Mouse (Mus musculus) stomach, embryonic 15.5 days (tissue): Measurements from ENCODE around the gene Itgb1. TPM values are rescaled to one million over a fixed set of nuclear protein-coding genes. Genes with fewer than 3 reads are reported as not detected.

ENCODE experiments used
- ATAC-seq: fragments of 200-750 bp; cut with Nextera tagmentation; 2 replicates; pipeline ENCODE4 v1.8.0; 2017; ENCODE audit warnings: low read depth, moderate number of reproducible peaks, moderate TSS enrichment; ENCODE audit not compliant: insufficient read depth, low FRiP score
- H3K27ac ChIP-seq: fragments of 300-500 bp; sonication (generic); 2 replicates; pipeline ENCODE4 v1.5.1; 2015; ENCODE audit warnings: mild to moderate bottlenecking, inconsistent platforms
- H3K27me3 ChIP-seq: fragments of 300-500 bp; sonication (generic); replicated peaks from 2 replicates; pipeline ENCODE4 v1.6.1; 2015; ENCODE audit warnings: inconsistent platforms
- H3K36me3 ChIP-seq: fragments of 300-500 bp; sonication (generic); 2 replicates; pipeline ENCODE4 v1.6.1; 2015; ENCODE audit warnings: inconsistent platforms
- H3K4me1 ChIP-seq: fragments of 300-500 bp; sonication (generic); 2 replicates; pipeline ENCODE4 v1.6.1; 2015; ENCODE audit warnings: inconsistent platforms
- H3K4me2 ChIP-seq: fragments of 300-500 bp; sonication (generic); 2 replicates; pipeline ENCODE4 v1.6.1; 2015; ENCODE audit warnings: mild to moderate bottlenecking, inconsistent platforms
- H3K4me3 ChIP-seq: fragments of 300-500 bp; sonication (generic); replicated peaks from 2 replicates; pipeline ENCODE4 v1.5.1; 2015; ENCODE audit warnings: inconsistent platforms
- H3K9ac ChIP-seq: fragments of 300-500 bp; sonication (generic); 2 replicates; pipeline ENCODE4 v1.6.1; 2015; ENCODE audit warnings: inconsistent platforms
- H3K9me3 ChIP-seq: fragments of 300-500 bp; sonication (generic); 2 replicates; pipeline ENCODE4 v1.6.1; 2016; ENCODE audit warnings: inconsistent platforms
- WGBS: fragments of 180-500 bp; shearing (Covaris S2); methylation state at CpG from one replicate; pipeline ENCODE4 v1.1.7; 2015; 5-methylcytosine and 5-hydroxymethylcytosine counted together
- polyA plus RNA-seq: library from polyadenylated mRNA; unstranded; fragments of >200 nt; fragmentation: Nextera tagmentation; extraction: Ambion mirVana; gene quantifications from 2 replicates; pipeline ENCODE4 v1.2.1, GENCODE M21; 2015

Itgb1 gene
- polyA plus RNA-seq, result 304 and 327 TPM in 2 replicates

DNA sequence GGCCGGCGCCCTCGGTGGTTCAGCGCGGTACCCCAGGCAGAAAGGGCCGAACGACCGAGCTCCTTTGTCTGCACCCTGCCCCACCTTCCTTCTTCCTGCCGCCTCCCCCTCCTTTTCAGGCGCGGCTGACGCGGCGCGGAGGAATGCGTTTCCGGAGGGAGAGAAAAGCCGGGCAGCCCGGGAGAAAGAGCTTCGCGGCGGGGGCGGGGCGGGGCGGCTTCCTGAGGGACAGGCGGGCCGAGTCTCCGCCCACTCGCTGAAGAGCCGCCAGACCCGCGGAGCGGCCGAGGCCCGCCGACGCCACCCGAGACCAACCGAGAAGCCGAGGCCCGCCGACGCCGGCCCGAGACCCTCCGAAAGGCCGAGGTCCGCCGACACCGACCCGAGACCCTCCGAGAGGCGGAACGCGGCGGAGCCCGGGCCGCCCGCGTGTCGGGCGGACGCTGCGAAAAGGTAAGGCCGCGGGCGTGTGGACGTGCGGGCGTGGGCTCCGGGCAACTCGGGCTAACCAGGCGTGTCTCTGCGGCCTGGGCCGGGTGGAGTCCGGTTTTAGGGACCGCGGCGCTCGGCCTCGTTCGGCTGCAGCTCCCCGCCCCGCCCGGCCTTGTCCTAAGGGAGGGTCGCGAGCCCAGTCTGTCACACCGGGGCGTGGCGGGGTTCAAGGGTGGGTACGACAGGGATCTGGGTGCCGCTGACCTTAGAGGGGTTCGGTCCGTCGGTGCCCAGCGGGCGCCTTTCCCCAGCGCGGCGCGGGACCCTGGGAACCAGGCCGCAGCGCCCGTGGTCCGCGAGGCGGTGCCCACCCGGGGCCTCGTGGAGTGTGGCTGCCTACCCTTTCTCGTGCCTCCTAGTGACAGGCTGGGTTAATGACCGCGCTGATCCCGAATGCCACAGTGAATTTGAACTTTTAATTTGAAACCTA is at the start of gene Itgb1:
Gene Itgb1 (plus strand): TSS at position 148 of the 922 bp plus-strand sequence.
- Histone ChIP-seq H3K27me3 (no peaks in the 10 kb centered on the region), H3K27ac (peak within 1 kb of the TSS; percentile 99), H3K4me1 (peaks cover 5% of the 10 kb centered on the region; the same call in 1 of the 2 replicates), H3K9ac (peak within 1 kb of the TSS; percentile 97), H3K9me3 (no peaks in the 10 kb centered on the region), H3K36me3 (no peaks in the 10 kb centered on the region), H3K4me3 (peak within 1 kb of the TSS; percentile 92), H3K4me2 (peak within 1 kb of the TSS; percentile 67)
- peak; percentile 92 for ATAC-seq
- under 1% methylated on average over 110 of the region's 113 CpGs for WGBS

DNA sequence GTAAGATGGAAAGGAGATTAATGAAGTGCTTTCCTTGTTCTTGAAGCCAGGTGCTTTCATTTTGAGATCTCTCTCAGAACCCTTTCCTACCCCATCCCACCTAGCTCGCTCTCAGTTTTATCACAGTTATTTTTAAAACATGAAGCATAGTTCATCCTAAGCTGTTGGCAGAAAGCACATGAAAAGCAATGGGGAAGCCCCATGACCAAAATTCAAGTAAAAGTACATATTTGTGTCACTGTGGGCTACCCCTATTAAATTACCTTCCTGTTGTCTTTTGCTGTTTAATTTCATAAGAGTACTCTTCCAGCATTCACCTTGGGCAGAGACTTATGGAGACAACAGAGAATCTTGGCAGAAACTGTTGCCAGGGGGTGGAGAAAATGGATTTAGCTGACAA is 42.4 kb upstream of the Itgb1 start:
- no peaks in the 10 kb centered on the region for H3K4me1 ChIP-seq
- no peak overlapping the region for H3K4me3 ChIP-seq
- H3K9ac ChIP-seq, result no peak overlapping the region
- no peaks in the 10 kb centered on the region for H3K27me3 ChIP-seq
- no peak for ATAC-seq
- WGBS, result 56% methylated on average over 1 of the region's 1 CpGs
- no peak overlapping the region for H3K4me2 ChIP-seq
- no peak overlapping the region for H3K27ac ChIP-seq
- no peaks in the 10 kb centered on the region for H3K36me3 ChIP-seq
- no peaks in the 10 kb centered on the region for H3K9me3 ChIP-seq

DNA sequence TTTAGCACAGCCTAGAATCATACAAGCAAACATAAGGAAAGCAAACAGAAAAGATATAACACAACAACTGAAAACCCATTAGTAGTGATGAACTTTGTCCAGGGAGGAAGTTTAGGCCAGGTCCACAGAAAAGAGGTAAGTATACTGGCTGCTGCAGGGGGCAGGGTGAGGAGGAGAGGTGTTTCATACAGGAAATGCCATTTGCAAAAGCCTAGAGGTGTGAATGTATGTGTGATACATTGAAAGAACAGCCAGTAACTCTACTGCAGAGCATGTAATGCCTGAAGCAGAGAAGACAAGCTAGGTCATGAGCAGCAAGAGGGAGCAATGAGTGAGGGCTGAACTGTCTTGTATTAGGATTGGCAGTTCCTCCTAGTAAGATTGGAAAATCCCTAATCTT is 40.0 kb upstream of the Itgb1 start:
- no peaks in the 10 kb centered on the region for H3K36me3 ChIP-seq
- H3K27ac ChIP-seq, result no peak overlapping the region
- no peak overlapping the region for H3K4me2 ChIP-seq
- H3K4me1 ChIP-seq, result no peaks in the 10 kb centered on the region
- H3K9ac ChIP-seq, result no peak overlapping the region
- H3K27me3 ChIP-seq, result no peaks in the 10 kb centered on the region
- H3K9me3 ChIP-seq, result no peaks in the 10 kb centered on the region
- ATAC-seq, result no peak
- no peak overlapping the region for H3K4me3 ChIP-seq

DNA sequence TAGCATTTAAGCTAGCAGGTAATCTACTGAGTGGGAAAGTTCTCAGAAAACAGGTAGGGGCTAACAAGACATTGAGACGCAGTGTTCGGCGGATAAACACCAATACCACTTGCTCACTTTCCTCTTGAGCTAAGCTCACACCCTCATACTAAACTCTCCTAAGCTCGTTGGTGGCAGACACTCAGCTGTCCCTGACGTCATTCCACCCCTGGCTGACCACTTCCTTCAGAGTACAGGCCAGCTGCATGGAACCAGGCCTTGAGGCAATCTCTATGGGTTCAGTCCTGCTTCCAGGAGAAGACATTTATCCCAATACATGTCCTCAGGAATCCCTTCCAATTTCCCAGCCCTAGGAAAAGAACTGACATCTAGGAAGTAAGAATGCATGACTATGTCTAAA is 39.0 kb upstream of the Itgb1 start:
- WGBS, result 75% methylated on average over 5 of the region's 5 CpGs
- ATAC-seq, result no peak
- no peak overlapping the region for H3K4me2 ChIP-seq
- H3K36me3 ChIP-seq, result no peaks in the 10 kb centered on the region
- no peak overlapping the region for H3K27ac ChIP-seq
- no peaks in the 10 kb centered on the region for H3K4me1 ChIP-seq
- H3K27me3 ChIP-seq, result no peaks in the 10 kb centered on the region
- H3K9ac ChIP-seq, result no peak overlapping the region
- H3K4me3 ChIP-seq, result no peak overlapping the region
- no peaks in the 10 kb centered on the region for H3K9me3 ChIP-seq

DNA sequence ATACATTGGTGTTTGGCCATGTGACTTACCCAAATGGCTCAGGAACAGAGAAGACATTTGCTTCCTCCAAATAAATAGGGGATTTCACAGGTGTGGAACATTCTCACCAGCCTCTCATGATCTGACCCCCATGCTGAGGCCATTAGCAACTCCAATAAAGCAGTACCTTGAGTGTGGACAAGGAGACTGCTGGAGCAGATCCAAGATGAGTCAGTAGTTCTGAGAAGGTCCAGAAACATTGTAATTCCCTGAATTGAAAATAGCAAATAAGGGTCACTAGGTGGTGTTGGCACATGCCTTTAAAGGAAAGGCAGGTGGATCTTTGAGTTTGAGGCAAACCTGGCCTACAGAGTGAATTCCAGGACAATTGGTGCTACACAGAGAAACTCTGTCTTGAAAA is 37.4 kb upstream of the Itgb1 start:
- H3K4me1 ChIP-seq, result no peaks in the 10 kb centered on the region
- H3K4me2 ChIP-seq, result no peak overlapping the region
- H3K27me3 ChIP-seq, result no peaks in the 10 kb centered on the region
- no peak overlapping the region for H3K4me3 ChIP-seq
- no peaks in the 10 kb centered on the region for H3K36me3 ChIP-seq
- H3K27ac ChIP-seq, result no peak overlapping the region
- no peak for ATAC-seq
- H3K9me3 ChIP-seq, result no peaks in the 10 kb centered on the region
- no peak overlapping the region for H3K9ac ChIP-seq

DNA sequence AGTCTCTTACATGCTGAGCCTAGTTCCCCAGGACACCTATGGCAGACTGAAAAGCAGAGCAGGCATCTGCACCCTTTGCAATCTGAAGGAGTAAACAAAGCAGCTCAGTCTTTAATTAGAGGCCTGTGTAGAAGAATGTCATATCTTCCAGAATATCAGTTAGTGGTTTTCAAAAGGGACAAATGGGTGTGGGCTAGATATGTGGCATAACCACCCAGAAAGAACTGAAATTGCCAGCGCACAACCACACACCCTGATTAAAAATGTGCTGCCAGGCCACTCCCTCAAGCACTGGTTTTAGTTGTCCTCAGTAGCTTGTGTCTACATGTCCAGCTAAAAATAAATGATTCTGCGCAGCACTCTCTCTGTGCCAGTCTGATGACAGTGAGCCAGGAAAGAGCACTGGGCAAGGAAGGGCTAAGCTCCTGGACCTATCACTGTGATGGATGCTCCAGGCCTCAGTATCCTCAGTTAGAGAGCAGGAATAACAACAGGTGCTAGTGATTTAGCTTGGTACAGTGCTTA is 35.1 kb upstream of the Itgb1 start:
- no peaks in the 10 kb centered on the region for H3K9me3 ChIP-seq
- H3K4me3 ChIP-seq, result no peak overlapping the region
- no peaks in the 10 kb centered on the region for H3K36me3 ChIP-seq
- no peaks in the 10 kb centered on the region for H3K27me3 ChIP-seq
- no peak overlapping the region for H3K9ac ChIP-seq
- no peak overlapping the region for H3K27ac ChIP-seq
- no peak for ATAC-seq
- WGBS, result 73% methylated on average over 2 of the region's 2 CpGs
- H3K4me2 ChIP-seq, result no peak overlapping the region
- 0 out of 2 replicates have a peak, but pooled peaks cover 4% of the 10 kb centered on the region for H3K4me1 ChIP-seq

DNA sequence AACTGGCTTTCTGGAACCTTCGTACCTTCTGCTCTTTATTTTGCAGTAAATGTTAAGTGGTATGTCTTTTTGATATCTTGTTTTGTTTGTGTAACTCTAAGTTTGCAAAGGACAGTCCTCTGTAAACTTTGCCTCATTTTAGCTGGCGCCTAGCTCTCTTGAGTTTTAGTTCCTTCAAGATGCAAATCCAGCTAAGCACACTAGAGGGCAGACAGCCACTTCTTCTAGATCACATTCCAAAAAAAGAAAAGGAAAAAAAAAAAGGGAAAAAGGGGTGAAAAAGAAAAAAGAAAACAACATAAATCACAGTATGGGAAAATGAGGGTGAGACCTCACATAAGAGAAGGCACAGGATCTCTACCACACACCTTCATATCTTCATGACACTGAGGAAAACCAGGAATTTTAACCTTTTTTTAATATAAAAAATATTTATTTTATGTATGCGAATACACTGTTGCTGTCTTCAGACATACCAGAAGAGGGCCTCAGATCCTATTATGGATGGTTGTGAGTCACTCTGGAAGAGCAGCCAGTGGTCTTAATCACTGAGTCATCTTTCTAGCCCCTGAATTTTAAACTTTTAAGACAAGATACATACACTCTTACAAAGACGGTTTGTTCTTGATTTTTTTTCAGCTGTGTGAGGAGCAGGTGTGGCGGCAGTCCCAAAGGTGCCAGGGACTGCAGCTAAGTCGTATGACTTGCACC is 32.9 kb upstream of the Itgb1 start:
- Histone ChIP-seq H3K4me2 (no peak overlapping the region), H3K36me3 (no peaks in the 10 kb centered on the region), H3K4me1 (0 out of 2 replicates have a peak, but pooled peaks cover 4% of the 10 kb centered on the region), H3K9ac (no peak overlapping the region), H3K27ac (no peak overlapping the region), H3K27me3 (no peaks in the 10 kb centered on the region), H3K9me3 (no peaks in the 10 kb centered on the region), H3K4me3 (no peak overlapping the region)
- ATAC-seq, result no peak
- WGBS, result 38% methylated on average over 6 of the region's 6 CpGs

DNA sequence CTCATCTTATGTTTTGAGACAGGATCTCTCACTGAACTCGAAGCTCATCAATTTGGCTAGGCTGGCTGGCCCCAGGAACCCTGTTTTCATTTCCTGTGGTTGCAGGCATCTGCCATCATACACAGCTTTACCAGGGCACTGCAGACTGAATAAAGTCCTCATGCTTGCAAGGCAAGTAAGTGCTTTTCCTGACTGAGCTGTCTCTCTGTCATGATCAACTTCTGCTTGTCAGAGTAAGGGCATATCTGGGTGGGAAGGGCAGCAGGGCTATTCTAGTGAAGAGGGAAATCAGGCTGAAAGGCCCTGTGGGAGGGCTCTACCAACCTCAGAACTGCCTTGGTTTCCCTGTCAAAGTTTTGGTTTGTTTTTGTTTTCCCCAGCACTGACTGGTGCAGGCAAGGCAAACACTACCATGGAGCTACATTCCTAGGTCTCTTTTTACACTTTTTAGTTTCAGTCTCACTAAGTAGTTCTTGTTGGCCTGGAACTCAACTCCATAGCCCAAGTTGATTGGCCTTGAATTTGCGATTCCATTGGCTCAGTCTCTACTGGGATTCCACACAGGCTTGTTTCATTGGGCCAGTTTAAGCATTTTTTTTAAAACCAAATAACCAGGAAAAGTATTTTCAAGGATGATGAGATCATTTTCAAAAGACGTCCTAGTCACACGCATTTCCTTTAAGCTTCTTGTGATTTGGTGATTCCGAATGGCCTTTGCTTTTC is 31.7 kb upstream of the Itgb1 start:
- H3K4me3 ChIP-seq, result peak overlapping the region; percentile 16; the same call in 1 of the 2 replicates
- H3K27me3 ChIP-seq, result no peaks in the 10 kb centered on the region
- ATAC-seq, result 0 out of 2 replicates have a peak, but pooled peaks have one; percentile 1
- H3K9me3 ChIP-seq, result no peaks in the 10 kb centered on the region
- WGBS, result 32% methylated on average over 5 of the region's 5 CpGs
- H3K27ac ChIP-seq, result peak overlapping the region; percentile 93
- H3K4me2 ChIP-seq, result peak overlapping the region; percentile 45; the same call in 1 of the 2 replicates
- H3K9ac ChIP-seq, result no peak overlapping the region
- no peaks in the 10 kb centered on the region for H3K36me3 ChIP-seq
- H3K4me1 ChIP-seq, result 0 out of 2 replicates have a peak, but pooled peaks cover 4% of the 10 kb centered on the region

DNA sequence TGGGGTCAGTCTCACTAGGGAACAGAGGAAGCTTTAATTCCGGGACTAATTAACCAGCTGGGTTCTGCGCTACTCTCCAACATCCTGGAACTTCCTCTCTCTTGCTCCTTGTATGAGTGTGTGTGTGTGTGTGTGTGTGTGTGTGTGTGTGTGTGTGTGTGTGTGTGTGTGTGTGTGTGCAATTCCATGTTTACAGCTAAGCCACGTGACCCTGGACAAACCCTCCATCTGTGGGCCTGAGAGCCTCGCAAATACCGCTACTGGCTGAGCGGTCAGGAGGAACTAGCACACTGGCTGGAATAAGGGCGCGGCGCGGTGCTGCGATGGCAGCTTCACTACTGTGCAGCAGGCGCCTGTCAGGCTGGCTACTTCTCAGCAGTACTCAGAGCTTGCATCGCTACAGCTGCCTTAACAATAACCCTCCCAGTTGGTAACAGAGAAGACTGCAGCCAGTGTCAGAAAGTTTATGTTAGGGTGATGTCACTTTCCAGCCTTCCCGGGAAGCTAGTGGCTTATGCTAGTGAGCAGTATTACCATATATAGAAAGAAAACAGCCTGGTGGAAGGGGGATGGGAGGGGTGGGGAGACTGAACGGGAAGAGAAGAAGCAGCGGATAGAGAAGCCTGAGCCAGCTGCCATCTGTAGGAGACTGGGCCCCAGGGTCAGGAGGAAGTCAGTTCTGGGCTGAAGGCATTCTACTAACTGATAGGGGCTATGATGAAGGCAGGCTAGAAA is 30.9 kb upstream of the Itgb1 start:
- Histone ChIP-seq H3K9me3 (no peaks in the 10 kb centered on the region), H3K4me1 (0 out of 2 replicates have a peak, but pooled peaks cover 4% of the 10 kb centered on the region), H3K27me3 (no peaks in the 10 kb centered on the region), H3K4me2 (peak overlapping the region; percentile 45), H3K36me3 (no peaks in the 10 kb centered on the region), H3K9ac (no peak overlapping the region), H3K4me3 (peak overlapping the region; percentile 16), H3K27ac (peak overlapping the region; percentile 93)
- WGBS, result 1% methylated on average over 16 of the region's 16 CpGs
- ATAC-seq, result peak; percentile 92

DNA sequence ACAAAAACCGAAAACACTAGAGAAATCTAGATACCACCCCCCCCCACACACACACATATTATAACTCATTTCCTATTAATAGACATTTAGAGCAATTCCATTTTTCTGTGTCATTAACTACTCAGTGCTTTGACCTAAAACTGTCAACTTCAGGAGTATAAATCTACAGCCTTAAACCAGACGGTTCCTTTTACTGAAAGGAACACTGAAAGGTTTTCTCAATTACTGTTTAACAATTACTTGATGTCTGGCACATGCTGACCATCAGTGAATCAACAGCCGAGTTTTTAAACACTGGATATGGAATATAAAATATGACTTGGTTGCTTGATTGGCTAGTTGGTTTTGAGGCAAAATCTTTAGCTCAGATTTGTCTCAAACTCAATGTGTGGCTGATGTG is 23.3 kb upstream of the Itgb1 start:
- Histone ChIP-seq H3K36me3 (no peaks in the 10 kb centered on the region), H3K27me3 (no peaks in the 10 kb centered on the region), H3K4me1 (peaks cover 3% of the 10 kb centered on the region; the same call in 1 of the 2 replicates), H3K4me3 (no peak overlapping the region), H3K9me3 (no peaks in the 10 kb centered on the region), H3K9ac (no peak overlapping the region), H3K27ac (no peak overlapping the region), H3K4me2 (no peak overlapping the region)
- WGBS, result 49% methylated on average over 3 of the region's 3 CpGs
- ATAC-seq, result no peak

DNA sequence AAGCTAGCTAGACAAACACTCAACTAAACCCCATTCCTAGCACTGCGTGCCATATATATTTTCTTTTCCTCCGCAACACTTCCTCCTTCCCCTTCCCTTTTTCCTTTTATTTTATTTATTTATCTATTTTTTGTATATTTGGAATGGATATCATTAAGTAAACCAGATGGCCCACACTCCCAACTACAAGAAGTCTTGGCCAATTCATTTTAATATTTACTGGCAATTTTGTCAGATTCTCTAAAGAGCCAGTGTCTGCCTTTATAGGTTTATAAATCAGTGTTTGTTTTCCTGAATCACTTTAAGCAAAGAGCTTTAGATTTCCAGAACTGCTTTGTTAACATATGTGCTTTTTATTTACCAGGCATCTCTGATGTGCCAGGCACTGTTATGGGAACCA is 22.8 kb upstream of the Itgb1 start:
- WGBS, result 79% methylated on average over 2 of the region's 2 CpGs
- H3K27ac ChIP-seq, result no peak overlapping the region

More for the DNA sequence above, 22.8 kb upstream of the Itgb1 start:
- no peak for ATAC-seq
- Histone ChIP-seq H3K4me1 (peaks cover 3% of the 10 kb centered on the region; the same call in 1 of the 2 replicates), H3K27me3 (no peaks in the 10 kb centered on the region), H3K4me2 (no peak overlapping the region), H3K9ac (no peak overlapping the region), H3K9me3 (no peaks in the 10 kb centered on the region), H3K4me3 (no peak overlapping the region), H3K36me3 (no peaks in the 10 kb centered on the region)
